Mouse (Mus musculus): ENCODE data around the gene Trafd1. TPM values are rescaled to one million over a fixed set of nuclear protein-coding genes. Genes with fewer than 3 reads are reported as not detected.
"Not testable (repeated sequence)": the region's sequence is repeated elsewhere in the genome, so short reads cannot be mapped to it uniquely, and the experiment has no call there.

The Trafd1 gene
- polyA plus RNA-seq, 1 experiment from 2014 or later = 78.5 TPM

GRCm38 (mm10) chr5:121330154-121330816 lies 55.1 kb downstream of the Trafd1 start:
- not testable (repeated sequence) for H3K4me1 ChIP-seq (replicated peaks; ENCODE audit: control insufficient read depth, insufficient read depth, low read length); H3K9ac ChIP-seq (ENCODE audit: low read length); H3K27ac ChIP-seq (ENCODE audit: low read depth, low read length); H3K27me3 ChIP-seq (ENCODE audit: control insufficient read depth, insufficient read depth, low read length); ATAC-seq (replicated peaks; ENCODE audit: low FRiP score); H3K4me3 ChIP-seq (ENCODE audit: low read depth, low read length); H3K4me2 ChIP-seq (ENCODE audit: low read depth, low read length, severe bottlenecking); DNase-seq (ENCODE audit: low spot score); H3K9me3 ChIP-seq (ENCODE audit: control insufficient read depth, low read length)
- peaks cover 12% of the 10 kb centered on the region; the same call in 1 of the 2 replicates for H3K36me3 ChIP-seq (ENCODE audit: control insufficient read depth, insufficient read depth, low read length)
- 80% methylated on average over 6 of the region's 19 CpGs for WGBS

DNA sequence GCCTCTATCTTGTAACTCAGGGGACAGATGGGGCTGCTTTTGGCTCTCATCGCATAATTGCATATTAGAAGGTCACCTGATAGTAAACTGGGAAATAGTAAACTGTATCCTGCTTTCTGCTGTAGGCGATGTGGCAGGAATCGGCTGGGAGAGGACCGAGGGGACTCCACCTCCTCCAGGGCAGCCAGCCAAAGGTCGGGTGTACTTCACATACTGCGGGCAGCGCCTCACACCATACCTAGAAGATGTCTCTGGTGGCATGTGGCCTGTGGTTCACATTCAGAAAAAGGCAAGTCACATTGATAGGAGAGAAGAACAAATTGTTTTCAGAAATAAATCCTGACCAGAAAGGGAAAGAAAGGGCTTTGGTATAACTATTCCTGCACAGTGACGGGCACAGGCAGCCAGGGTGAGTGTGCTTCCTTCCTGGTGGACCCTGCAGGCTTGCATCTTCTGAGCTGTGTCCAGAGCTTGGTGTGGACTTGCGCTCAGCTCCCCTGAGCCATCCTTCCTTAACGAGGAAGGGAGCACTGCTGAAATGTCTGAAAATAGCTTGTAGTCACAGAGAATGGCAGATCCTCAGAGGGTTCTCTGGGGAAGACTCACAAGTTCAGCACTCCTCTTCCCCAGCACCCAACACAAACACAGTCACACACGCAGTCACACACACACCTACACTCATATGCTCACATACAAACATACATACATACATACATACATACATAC lies 55.9 kb downstream of the Trafd1 start:
- no peak overlapping the region for H3K4me2 ChIP-seq (ENCODE audit: low read depth, low read length, severe bottlenecking)
- no peaks in the 10 kb centered on the region for H3K9me3 ChIP-seq (ENCODE audit: control insufficient read depth, low read length)
- WGBS = 85% methylated on average over 11 of the region's 11 CpGs
- H3K4me3 ChIP-seq (ENCODE audit: low read depth, low read length) = no peak overlapping the region
- no peak overlapping the region for H3K27ac ChIP-seq (ENCODE audit: low read depth, low read length)
- no peak for ATAC-seq (replicated peaks; ENCODE audit: low FRiP score)
- no peak overlapping the region for H3K9ac ChIP-seq (ENCODE audit: low read length)
- peaks cover 12% of the 10 kb centered on the region; the same call in 1 of the 2 replicates for H3K36me3 ChIP-seq (ENCODE audit: control insufficient read depth, insufficient read depth, low read length)
- no peak for DNase-seq (ENCODE audit: low spot score)
- H3K4me1 ChIP-seq (replicated peaks; ENCODE audit: control insufficient read depth, insufficient read depth, low read length) = no peaks in the 10 kb centered on the region
- H3K27me3 ChIP-seq (ENCODE audit: control insufficient read depth, insufficient read depth, low read length) = no peaks in the 10 kb centered on the region

GRCm38 (mm10) chr5:121326079-121326805 lies 59.2 kb downstream of the Trafd1 start:
- no peaks in the 10 kb centered on the region for H3K4me1 ChIP-seq (replicated peaks; ENCODE audit: control insufficient read depth, insufficient read depth, low read length)
- no peaks in the 10 kb centered on the region for H3K27me3 ChIP-seq (ENCODE audit: control insufficient read depth, insufficient read depth, low read length)
- no peak for ATAC-seq (replicated peaks; ENCODE audit: low FRiP score)
- H3K9ac ChIP-seq (ENCODE audit: low read length) = no peak overlapping the region
- DNase-seq (ENCODE audit: low spot score) = no peak
- no peaks in the 10 kb centered on the region for H3K9me3 ChIP-seq (ENCODE audit: control insufficient read depth, low read length)
- H3K36me3 ChIP-seq (ENCODE audit: control insufficient read depth, insufficient read depth, low read length) = peaks cover 10% of the 10 kb centered on the region; the same call in 1 of the 2 replicates
- WGBS = 90% methylated on average over 14 of the region's 14 CpGs
- H3K4me3 ChIP-seq (ENCODE audit: low read depth, low read length) = no peak overlapping the region
- no peak overlapping the region for H3K4me2 ChIP-seq (ENCODE audit: low read depth, low read length, severe bottlenecking)
- H3K27ac ChIP-seq (ENCODE audit: low read depth, low read length) = no peak overlapping the region

Other genes with a start within 250 kb of the Trafd1 start
- 27.4 and 28.6 TPM in 2 replicates for gene Ptpn11, start 194.2 kb downstream of the Trafd1 start, polyA plus RNA-seq (2014; fragmentation: Nextera tagmentation; extraction: Ambion mirVana)
- gene Rpl6, start 181.2 kb downstream of the Trafd1 start, polyA plus RNA-seq (2014; fragmentation: Nextera tagmentation; extraction: Ambion mirVana) = 586 and 620 TPM in 2 replicates
- gene Hectd4, start 165.4 kb downstream of the Trafd1 start, polyA plus RNA-seq (2014; fragmentation: Nextera tagmentation; extraction: Ambion mirVana) = 11.5 and 13.4 TPM in 2 replicates
- 53.2 and 53.4 TPM in 2 replicates for gene Naa25, start 12.3 kb upstream of the Trafd1 start, polyA plus RNA-seq (2014; fragmentation: Nextera tagmentation; extraction: Ambion mirVana)
- gene Tmem116, start 66.3 kb upstream of the Trafd1 start, polyA plus RNA-seq (2014; fragmentation: Nextera tagmentation; extraction: Ambion mirVana) = 1.4 and 1.9 TPM in 2 replicates
- gene Erp29, start 66.9 kb upstream of the Trafd1 start, polyA plus RNA-seq (2014; fragmentation: Nextera tagmentation; extraction: Ambion mirVana) = 119 and 127 TPM in 2 replicates
- gene Adam1b, start 117.8 kb upstream of the Trafd1 start, polyA plus RNA-seq (2014; fragmentation: Nextera tagmentation; extraction: Ambion mirVana) = 0.07 TPM in 1 of 2 replicates, not detected in the other
- 2.0 and 3.4 TPM in 2 replicates for gene Adam1a, start 159.8 kb upstream of the Trafd1 start, polyA plus RNA-seq (2014; fragmentation: Nextera tagmentation; extraction: Ambion mirVana)
- not detected in 2 replicates for gene Gm42878, start 159.8 kb upstream of the Trafd1 start, polyA plus RNA-seq (2014; fragmentation: Nextera tagmentation; extraction: Ambion mirVana)
- gene Mapkapk5, start 160.3 kb upstream of the Trafd1 start, polyA plus RNA-seq (2014; fragmentation: Nextera tagmentation; extraction: Ambion mirVana) = 58.2 and 62.2 TPM in 2 replicates
- 53.7 and 58.4 TPM in 2 replicates for gene Aldh2, start 208.2 kb upstream of the Trafd1 start, polyA plus RNA-seq (2014; fragmentation: Nextera tagmentation; extraction: Ambion mirVana)
- gene Acad12, start 233.3 kb upstream of the Trafd1 start, polyA plus RNA-seq (2014; fragmentation: Nextera tagmentation; extraction: Ambion mirVana) = 1.5 and 1.9 TPM in 2 replicates

Data from forebrain, embryonic 11.5 days (tissue).